Mouse (Mus musculus): Measurements from ENCODE around the gene Zfp14. TPM values are rescaled to one million over a fixed set of nuclear protein-coding genes. Genes with fewer than 3 reads are reported as not detected.

Zfp14 gene
- polyA plus RNA-seq, 1 experiment from 2014 or later: 13.7 TPM

- peaks cover 38% of the 10 kb centered on the region for H3K36me3 ChIP-seq (ENCODE audit: control insufficient read depth, insufficient read depth, low read length)
- no peak overlapping the region for H3K4me2 ChIP-seq (ENCODE audit: low read length)
- no peak overlapping the region for H3K27ac ChIP-seq (ENCODE audit: low read length)
- no peaks in the 10 kb centered on the region for H3K27me3 ChIP-seq (ENCODE audit: control insufficient read depth, insufficient read depth, low read depth, low read length)
- no peak for ATAC-seq
- H3K4me1 ChIP-seq (ENCODE audit: control insufficient read depth, insufficient read depth, low read length): no peaks in the 10 kb centered on the region
- WGBS: 97% methylated on average over 9 of the region's 9 CpGs
- no peaks in the 10 kb centered on the region for H3K9me3 ChIP-seq (replicated peaks; ENCODE audit: control insufficient read depth, low read length, poor library complexity, severe bottlenecking)
- H3K4me3 ChIP-seq (ENCODE audit: low read depth, low read length): no peak overlapping the region
- no peak overlapping the region for H3K9ac ChIP-seq (ENCODE audit: low read depth, low read length)
Observed at GRCm38 (mm10) chr7:30023324-30023723, 27.9 kb downstream of the Zfp14 start.

- Histone ChIP-seq H3K4me3 (ENCODE audit: low read depth, low read length) (no peak overlapping the region), H3K27ac (ENCODE audit: low read length) (no peak overlapping the region), H3K27me3 (ENCODE audit: control insufficient read depth, insufficient read depth, low read depth, low read length) (no peaks in the 10 kb centered on the region), H3K4me2 (ENCODE audit: low read length) (no peak overlapping the region), H3K9ac (ENCODE audit: low read depth, low read length) (no peak overlapping the region), H3K36me3 (ENCODE audit: control insufficient read depth, insufficient read depth, low read length) (peaks cover 45% of the 10 kb centered on the region), H3K4me1 (ENCODE audit: control insufficient read depth, insufficient read depth, low read length) (no peaks in the 10 kb centered on the region), H3K9me3 (replicated peaks; ENCODE audit: control insufficient read depth, low read length, poor library complexity, severe bottlenecking) (no peaks in the 10 kb centered on the region)
- 97% methylated on average over 2 of the region's 2 CpGs for WGBS
- no peak for ATAC-seq
Observed at GRCm38 (mm10) chr7:30019543-30019942, 31.6 kb downstream of the Zfp14 start.

- Histone ChIP-seq H3K4me2 (ENCODE audit: low read length) (no peak overlapping the region), H3K9ac (ENCODE audit: low read depth, low read length) (no peak overlapping the region), H3K27me3 (ENCODE audit: control insufficient read depth, insufficient read depth, low read depth, low read length) (no peaks in the 10 kb centered on the region), H3K27ac (ENCODE audit: low read length) (no peak overlapping the region), H3K4me1 (ENCODE audit: control insufficient read depth, insufficient read depth, low read length) (no peaks in the 10 kb centered on the region), H3K36me3 (ENCODE audit: control insufficient read depth, insufficient read depth, low read length) (peaks cover 26% of the 10 kb centered on the region), H3K4me3 (ENCODE audit: low read depth, low read length) (no peak overlapping the region), H3K9me3 (replicated peaks; ENCODE audit: control insufficient read depth, low read length, poor library complexity, severe bottlenecking) (no peaks in the 10 kb centered on the region)
- WGBS: 93% methylated on average over 6 of the region's 6 CpGs
- ATAC-seq: no peak
Observed at GRCm38 (mm10) chr7:30017226-30017625, 34.0 kb downstream of the Zfp14 start.

- no peak for ATAC-seq
- H3K27ac ChIP-seq (ENCODE audit: low read length): 0 out of 2 replicates have a peak overlapping the region, but pooled peaks have one; percentile 18
- no peaks in the 10 kb centered on the region for H3K27me3 ChIP-seq (ENCODE audit: control insufficient read depth, insufficient read depth, low read depth, low read length)
- no peaks in the 10 kb centered on the region for H3K9me3 ChIP-seq (replicated peaks; ENCODE audit: control insufficient read depth, low read length, poor library complexity, severe bottlenecking)
- H3K4me2 ChIP-seq (ENCODE audit: low read length): no peak overlapping the region
- H3K4me1 ChIP-seq (ENCODE audit: control insufficient read depth, insufficient read depth, low read length): peaks cover 2% of the 10 kb centered on the region; the same call in 1 of the 2 replicates
- H3K9ac ChIP-seq (ENCODE audit: low read depth, low read length): no peak overlapping the region
- H3K4me3 ChIP-seq (ENCODE audit: low read depth, low read length): no peak overlapping the region
- 81% methylated on average over 4 of the region's 4 CpGs for WGBS
- peaks cover 16% of the 10 kb centered on the region for H3K36me3 ChIP-seq (ENCODE audit: control insufficient read depth, insufficient read depth, low read length)
Observed at GRCm38 (mm10) chr7:30012956-30013363, 38.2 kb downstream of the Zfp14 start.

- Histone ChIP-seq H3K4me1 (ENCODE audit: control insufficient read depth, insufficient read depth, low read length) (peaks cover 2% of the 10 kb centered on the region; the same call in 1 of the 2 replicates), H3K9ac (ENCODE audit: low read depth, low read length) (no peak overlapping the region), H3K4me2 (ENCODE audit: low read length) (no peak overlapping the region), H3K36me3 (ENCODE audit: control insufficient read depth, insufficient read depth, low read length) (peaks cover 11% of the 10 kb centered on the region; the same call in 1 of the 2 replicates), H3K4me3 (ENCODE audit: low read depth, low read length) (no peak overlapping the region), H3K9me3 (replicated peaks; ENCODE audit: control insufficient read depth, low read length, poor library complexity, severe bottlenecking) (no peaks in the 10 kb centered on the region), H3K27me3 (ENCODE audit: control insufficient read depth, insufficient read depth, low read depth, low read length) (no peaks in the 10 kb centered on the region), H3K27ac (ENCODE audit: low read length) (no peak overlapping the region)
- ATAC-seq: no peak
- WGBS: 77% methylated on average over 10 of the region's 10 CpGs
Observed at GRCm38 (mm10) chr7:30010551-30011195, 40.5 kb downstream of the Zfp14 start.

GRCm38 (mm10) chr7:30009321-30010085 is 41.7 kb downstream of the Zfp14 start:
- H3K4me1 ChIP-seq (ENCODE audit: control insufficient read depth, insufficient read depth, low read length): peaks cover 2% of the 10 kb centered on the region; the same call in 1 of the 2 replicates
- no peak overlapping the region for H3K4me2 ChIP-seq (ENCODE audit: low read length)
- peaks cover 6% of the 10 kb centered on the region; the same call in 1 of the 2 replicates for H3K36me3 ChIP-seq (ENCODE audit: control insufficient read depth, insufficient read depth, low read length)
- H3K27me3 ChIP-seq (ENCODE audit: control insufficient read depth, insufficient read depth, low read depth, low read length): no peaks in the 10 kb centered on the region
- no peaks in the 10 kb centered on the region for H3K9me3 ChIP-seq (replicated peaks; ENCODE audit: control insufficient read depth, low read length, poor library complexity, severe bottlenecking)
- no peak overlapping the region for H3K4me3 ChIP-seq (ENCODE audit: low read depth, low read length)
- H3K9ac ChIP-seq (ENCODE audit: low read depth, low read length): no peak overlapping the region
- peak; percentile 45; the same call in 1 of the 2 replicates for ATAC-seq
- 49% methylated on average over 21 of the region's 21 CpGs for WGBS
- H3K27ac ChIP-seq (ENCODE audit: low read length): no peak overlapping the region

- Histone ChIP-seq H3K4me3 (ENCODE audit: low read depth, low read length) (no peak overlapping the region), H3K4me2 (ENCODE audit: low read length) (no peak overlapping the region), H3K27ac (ENCODE audit: low read length) (no peak overlapping the region), H3K27me3 (ENCODE audit: control insufficient read depth, insufficient read depth, low read depth, low read length) (no peaks in the 10 kb centered on the region), H3K36me3 (ENCODE audit: control insufficient read depth, insufficient read depth, low read length) (peaks cover 6% of the 10 kb centered on the region; the same call in 1 of the 2 replicates), H3K9me3 (replicated peaks; ENCODE audit: control insufficient read depth, low read length, poor library complexity, severe bottlenecking) (no peaks in the 10 kb centered on the region), H3K9ac (ENCODE audit: low read depth, low read length) (no peak overlapping the region), H3K4me1 (ENCODE audit: control insufficient read depth, insufficient read depth, low read length) (peaks cover 2% of the 10 kb centered on the region; the same call in 1 of the 2 replicates)
- ATAC-seq: no peak
- 85% methylated on average over 6 of the region's 6 CpGs for WGBS
Observed at GRCm38 (mm10) chr7:30008020-30008690, 43.0 kb downstream of the Zfp14 start.

- 89% methylated on average over 1 of the region's 1 CpGs for WGBS
Observed at GRCm38 (mm10) chr7:30007601-30008000, 43.6 kb downstream of the Zfp14 start.

More at GRCm38 (mm10) chr7:30007601-30008000, 43.6 kb downstream of the Zfp14 start:
- H3K4me2 ChIP-seq (ENCODE audit: low read length): no peak overlapping the region
- H3K27me3 ChIP-seq (ENCODE audit: control insufficient read depth, insufficient read depth, low read depth, low read length): no peaks in the 10 kb centered on the region
- peaks cover 2% of the 10 kb centered on the region; the same call in 1 of the 2 replicates for H3K4me1 ChIP-seq (ENCODE audit: control insufficient read depth, insufficient read depth, low read length)
- H3K9me3 ChIP-seq (replicated peaks; ENCODE audit: control insufficient read depth, low read length, poor library complexity, severe bottlenecking): no peaks in the 10 kb centered on the region
- H3K4me3 ChIP-seq (ENCODE audit: low read depth, low read length): no peak overlapping the region
- ATAC-seq: no peak
- H3K9ac ChIP-seq (ENCODE audit: low read depth, low read length): no peak overlapping the region
- H3K27ac ChIP-seq (ENCODE audit: low read length): no peak overlapping the region
- H3K36me3 ChIP-seq (ENCODE audit: control insufficient read depth, insufficient read depth, low read length): peaks cover 6% of the 10 kb centered on the region; the same call in 1 of the 2 replicates
